Mouse (Mus musculus): ENCODE measurements around the gene Rnh1. TPM values are rescaled to one million over a fixed set of nuclear protein-coding genes. Genes with fewer than 3 reads are reported as not detected.

Rnh1 gene
- polyA plus RNA-seq, 1 experiment from 2014 or later: 56.7 TPM

DNA sequence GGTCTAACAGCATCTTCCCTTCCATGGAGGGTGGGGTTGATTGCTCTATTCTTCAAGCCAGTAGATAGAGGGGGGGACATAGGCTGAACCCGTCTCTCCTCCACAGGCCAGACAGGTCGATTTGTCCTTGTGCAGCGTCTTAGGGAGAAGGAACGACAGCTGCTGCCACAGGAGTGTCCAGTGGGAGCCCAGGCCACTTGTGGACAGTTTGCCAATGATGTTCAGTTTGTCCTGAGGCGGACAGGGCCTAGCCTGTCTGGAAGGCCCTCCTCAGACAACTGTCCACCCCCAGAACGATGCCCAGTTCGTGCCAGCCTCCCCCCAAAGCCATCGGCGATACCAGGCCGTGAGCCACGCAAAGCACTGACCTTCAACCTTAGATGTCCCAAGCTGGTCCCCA lies 44.2 kb upstream of the Rnh1 start:
- peak; percentile 72 for DNase-seq (ENCODE audit: low spot score, missing footprints)
- H3K27ac ChIP-seq (ENCODE audit: low read depth, low read length): no peak overlapping the region

DNA sequence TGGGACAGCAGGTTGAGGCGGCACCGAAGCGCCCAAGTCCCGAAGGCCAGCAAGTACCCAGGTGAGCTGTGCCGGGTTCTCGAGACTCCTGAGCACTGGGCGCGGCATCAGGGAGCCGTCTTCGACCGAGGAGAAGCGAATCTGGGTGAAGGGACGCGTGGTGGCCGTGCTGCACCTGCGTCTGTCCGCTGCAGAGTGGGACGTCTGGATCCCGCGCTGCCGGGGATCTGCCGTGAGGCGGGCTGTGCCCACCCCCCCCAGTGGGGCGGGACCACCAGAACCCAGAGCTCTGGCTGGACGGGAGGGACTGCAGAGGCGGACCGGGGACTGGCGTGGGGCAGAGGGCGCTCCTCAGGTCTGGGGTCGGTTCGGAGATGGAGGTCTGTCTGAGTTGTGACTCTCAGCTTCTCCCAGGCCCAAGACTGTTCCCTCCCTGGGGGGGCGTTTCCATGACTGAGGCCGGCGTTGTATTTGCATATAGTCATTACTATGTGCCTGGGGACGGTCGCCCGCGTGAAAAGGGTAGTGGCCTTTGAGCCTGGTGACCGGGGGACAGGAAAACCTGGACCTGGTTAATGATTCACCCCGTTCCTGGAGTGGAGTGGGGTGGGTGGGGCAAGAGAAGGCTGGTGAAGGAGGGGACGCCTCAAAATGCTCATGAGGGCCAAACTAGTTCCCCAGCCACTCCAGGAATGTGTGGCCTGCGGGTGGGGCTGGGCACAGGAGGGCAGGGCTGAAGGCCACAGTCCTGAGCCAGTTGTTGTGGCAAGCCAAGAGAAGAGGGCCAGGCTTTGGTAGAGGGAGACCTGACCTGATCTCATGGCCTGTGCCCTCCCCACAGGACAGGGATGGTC lies 43.5 kb upstream of the Rnh1 start:
- DNase-seq (ENCODE audit: low spot score, missing footprints) (peak; percentile 85), ATAC-seq (ENCODE audit: low FRiP score) (peak; percentile 73)
- Histone ChIP-seq H3K9me3 (ENCODE audit: control insufficient read depth, low read length) (no peaks in the 10 kb centered on the region), H3K36me3 (ENCODE audit: control insufficient read depth, insufficient read depth, low read length) (0 out of 2 replicates have a peak, but pooled peaks cover 2% of the 10 kb centered on the region), H3K9ac (ENCODE audit: low read length) (peak overlapping the region; percentile 82), H3K27me3 (ENCODE audit: control insufficient read depth, insufficient read depth, low read length) (no peaks in the 10 kb centered on the region), H3K4me1 (ENCODE audit: control insufficient read depth, insufficient read depth, low read length) (peaks cover 16% of the 10 kb centered on the region), H3K4me3 (ENCODE audit: low read depth, low read length) (peak overlapping the region; percentile 72), H3K4me2 (peak overlapping the region; percentile 73), H3K27ac (ENCODE audit: low read depth, low read length) (peak overlapping the region; percentile 62)
- WGBS: 1% methylated on average over 42 of the region's 42 CpGs

More for the DNA sequence above, 44.2 kb upstream of the Rnh1 start:
- Histone ChIP-seq H3K4me2 (no peak overlapping the region; the same call in 1 of the 2 replicates), H3K27me3 (ENCODE audit: control insufficient read depth, insufficient read depth, low read length) (no peaks in the 10 kb centered on the region), H3K4me1 (ENCODE audit: control insufficient read depth, insufficient read depth, low read length) (peaks cover 19% of the 10 kb centered on the region), H3K9me3 (ENCODE audit: control insufficient read depth, low read length) (no peaks in the 10 kb centered on the region), H3K36me3 (ENCODE audit: control insufficient read depth, insufficient read depth, low read length) (0 out of 2 replicates have a peak, but pooled peaks cover 2% of the 10 kb centered on the region), H3K4me3 (ENCODE audit: low read depth, low read length) (no peak overlapping the region; the same call in 1 of the 2 replicates), H3K9ac (ENCODE audit: low read length) (no peak overlapping the region; the same call in 1 of the 2 replicates)
- ATAC-seq (ENCODE audit: low FRiP score): no peak
- WGBS: 85% methylated on average over 11 of the region's 11 CpGs

DNA sequence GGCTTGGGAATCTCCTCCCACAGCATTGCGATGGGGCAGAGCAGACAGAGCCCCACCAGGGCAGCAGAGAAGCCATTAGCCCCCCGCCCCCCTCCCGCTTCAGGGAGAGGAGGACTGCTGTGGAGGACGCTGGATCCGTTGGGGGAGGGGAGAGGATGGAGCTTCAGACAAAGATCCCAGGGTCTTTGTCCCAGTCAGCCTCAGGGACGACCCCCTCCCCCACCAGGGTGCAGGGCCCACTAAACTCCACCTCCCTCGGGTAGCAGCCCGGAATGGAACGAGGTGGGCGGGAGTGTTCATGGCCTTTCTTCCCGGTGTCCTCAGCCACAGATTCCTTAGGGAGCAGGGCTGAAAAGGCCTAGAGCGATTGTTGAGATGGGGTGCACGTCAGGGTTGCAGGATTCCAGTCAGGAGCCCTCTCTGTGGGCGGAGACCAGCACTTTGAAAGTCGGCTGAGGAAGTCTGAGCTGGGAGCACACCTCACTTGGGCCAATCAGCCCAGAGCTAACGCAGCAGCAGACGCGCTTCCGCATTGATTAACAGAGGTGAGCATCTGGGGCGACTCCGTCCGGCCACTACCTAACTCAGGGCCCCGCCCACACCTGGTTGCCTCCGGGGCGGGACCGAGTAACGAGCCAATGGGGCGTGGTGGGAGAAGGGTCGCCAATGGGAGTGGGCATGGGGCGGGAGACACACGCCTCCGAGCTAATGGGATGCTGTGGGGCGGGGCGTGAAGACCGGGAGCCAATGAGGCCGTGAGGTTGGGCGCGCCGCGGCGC lies 42.6 kb upstream of the Rnh1 start, which contains the start of gene Rassf7:
Gene Rassf7 (plus strand): TSS at position 760 of the 779 bp plus-strand sequence.
- WGBS: under 1% methylated on average over 41 of the region's 41 CpGs
- peak within 1 kb of the TSS; percentile 94 for H3K27ac ChIP-seq (ENCODE audit: low read depth, low read length)
- peak within 1 kb of the TSS; percentile 72 for H3K4me3 ChIP-seq (ENCODE audit: low read depth, low read length)
- ATAC-seq (ENCODE audit: low FRiP score): peak; percentile 96
- peak within 1 kb of the TSS; percentile 82 for H3K9ac ChIP-seq (ENCODE audit: low read length)
- peaks cover 13% of the 10 kb centered on the region for H3K4me1 ChIP-seq (ENCODE audit: control insufficient read depth, insufficient read depth, low read length)
- H3K27me3 ChIP-seq (ENCODE audit: control insufficient read depth, insufficient read depth, low read length): no peaks in the 10 kb centered on the region
- peak within 1 kb of the TSS; percentile 73 for H3K4me2 ChIP-seq
- no peaks in the 10 kb centered on the region for H3K9me3 ChIP-seq (ENCODE audit: control insufficient read depth, low read length)
- H3K36me3 ChIP-seq (ENCODE audit: control insufficient read depth, insufficient read depth, low read length): 0 out of 2 replicates have a peak, but pooled peaks cover 2% of the 10 kb centered on the region
- DNase-seq (ENCODE audit: low spot score, missing footprints): peak; percentile 99

DNA sequence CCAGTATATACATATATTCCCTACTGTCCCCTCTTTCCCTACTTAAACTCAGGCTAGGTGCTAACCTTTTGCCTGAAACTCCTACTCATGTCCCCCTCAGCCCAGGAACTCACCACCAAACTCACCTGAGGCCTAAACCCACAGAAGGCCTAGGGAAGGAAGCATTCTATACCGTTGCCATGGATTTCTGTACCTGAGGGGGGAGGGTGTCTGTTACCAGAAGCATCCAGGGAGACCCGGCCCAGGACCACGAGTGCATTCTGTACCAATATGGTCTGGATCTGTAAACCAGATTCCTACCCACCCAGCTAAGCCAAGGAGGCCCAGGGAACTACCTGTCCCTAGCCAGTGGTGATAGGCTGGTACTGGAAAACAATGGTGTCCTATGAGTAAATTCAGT lies 41.7 kb upstream of the Rnh1 start:
- no peak overlapping the region for H3K9ac ChIP-seq (ENCODE audit: low read length)

DNA sequence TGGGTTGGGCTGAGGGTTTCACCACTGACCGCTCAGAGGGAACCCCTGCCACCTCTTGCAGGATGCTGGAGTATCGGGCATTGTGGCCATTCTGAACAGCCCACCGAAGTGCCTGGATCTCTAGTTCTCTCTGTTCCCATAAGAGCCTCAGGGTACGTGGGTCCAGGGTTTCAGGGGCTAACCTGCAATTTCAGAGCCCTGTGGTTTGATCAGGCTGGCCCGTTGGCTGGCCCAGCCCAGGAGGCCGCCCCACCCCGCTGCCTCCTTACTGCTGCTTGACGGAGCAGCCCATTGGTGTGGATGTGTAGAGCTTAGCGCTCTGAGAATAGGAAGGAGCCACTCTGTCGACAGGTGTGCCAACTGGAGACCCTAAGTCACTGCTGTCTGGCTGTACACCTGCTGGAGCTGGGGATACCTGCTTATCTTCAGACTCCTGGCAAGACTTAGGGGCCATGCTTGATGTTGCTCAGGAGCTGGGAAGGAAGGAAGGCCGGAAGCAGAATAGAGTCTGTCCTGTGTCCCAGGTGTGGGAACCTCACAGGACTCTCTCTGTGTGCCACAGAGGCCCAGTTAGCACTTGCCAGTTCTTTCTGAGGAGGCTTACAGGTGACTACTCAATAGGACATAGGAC lies 41.1 kb upstream of the Rnh1 start, which contains the start of gene Lmntd2:
Gene Lmntd2 (minus strand): TSS at position 476 of the 631 bp plus-strand sequence.
- Histone ChIP-seq H3K27ac (ENCODE audit: low read depth, low read length) (peak within 1 kb of the TSS; percentile 94), H3K4me1 (ENCODE audit: control insufficient read depth, insufficient read depth, low read length) (peaks cover 13% of the 10 kb centered on the region), H3K9ac (ENCODE audit: low read length) (peak within 1 kb of the TSS; percentile 82), H3K36me3 (ENCODE audit: control insufficient read depth, insufficient read depth, low read length) (no peaks in the 10 kb centered on the region), H3K4me2 (peak within 1 kb of the TSS; percentile 73), H3K4me3 (ENCODE audit: low read depth, low read length) (peak within 1 kb of the TSS; percentile 72), H3K27me3 (ENCODE audit: control insufficient read depth, insufficient read depth, low read length) (no peaks in the 10 kb centered on the region), H3K9me3 (ENCODE audit: control insufficient read depth, low read length) (no peaks in the 10 kb centered on the region)
- no peak for ATAC-seq (ENCODE audit: low FRiP score)
- WGBS: 94% methylated on average over 11 of the region's 11 CpGs
- DNase-seq (ENCODE audit: low spot score, missing footprints): peak; percentile 79

More for the DNA sequence above, 41.7 kb upstream of the Rnh1 start:
- no peaks in the 10 kb centered on the region for H3K9me3 ChIP-seq (ENCODE audit: control insufficient read depth, low read length)
- 78% methylated on average over 3 of the region's 3 CpGs for WGBS
- H3K4me2 ChIP-seq: no peak overlapping the region
- peak overlapping the region; percentile 94 for H3K27ac ChIP-seq (ENCODE audit: low read depth, low read length)
- H3K27me3 ChIP-seq (ENCODE audit: control insufficient read depth, insufficient read depth, low read length): no peaks in the 10 kb centered on the region
- no peak overlapping the region for H3K4me3 ChIP-seq (ENCODE audit: low read depth, low read length)
- peak; percentile 75 for DNase-seq (ENCODE audit: low spot score, missing footprints)
- peaks cover 13% of the 10 kb centered on the region for H3K4me1 ChIP-seq (ENCODE audit: control insufficient read depth, insufficient read depth, low read length)
- ATAC-seq (ENCODE audit: low FRiP score): no peak
- no peaks in the 10 kb centered on the region for H3K36me3 ChIP-seq (ENCODE audit: control insufficient read depth, insufficient read depth, low read length)

DNA sequence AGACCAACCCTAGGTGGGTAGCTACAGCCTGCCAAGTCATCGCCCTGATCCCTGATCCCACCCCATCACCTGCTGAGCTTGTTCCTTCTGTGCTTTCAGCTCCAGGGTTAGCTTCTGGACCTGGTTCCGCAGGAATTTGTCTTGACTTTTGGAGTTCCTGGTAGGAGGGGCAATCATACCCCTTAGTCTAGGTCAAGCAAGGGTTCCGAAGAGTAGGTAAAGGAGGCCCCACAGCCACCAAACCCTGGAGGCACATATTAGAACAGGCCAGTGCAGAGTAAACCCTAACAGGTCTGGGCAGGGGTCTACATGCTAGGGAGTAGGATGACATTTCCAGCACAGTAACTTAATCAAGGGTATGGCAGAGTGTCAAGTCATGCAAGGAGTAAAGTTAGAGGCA lies 40.5 kb upstream of the Rnh1 start:
- Histone ChIP-seq H3K9ac (ENCODE audit: low read length) (no peak overlapping the region), H3K4me3 (ENCODE audit: low read depth, low read length) (no peak overlapping the region), H3K27ac (ENCODE audit: low read depth, low read length) (no peak overlapping the region), H3K4me1 (ENCODE audit: control insufficient read depth, insufficient read depth, low read length) (peaks cover 13% of the 10 kb centered on the region), H3K4me2 (no peak overlapping the region), H3K36me3 (ENCODE audit: control insufficient read depth, insufficient read depth, low read length) (no peaks in the 10 kb centered on the region), H3K9me3 (ENCODE audit: control insufficient read depth, low read length) (no peaks in the 10 kb centered on the region), H3K27me3 (ENCODE audit: control insufficient read depth, insufficient read depth, low read length) (no peaks in the 10 kb centered on the region)
- WGBS: 85% methylated on average over 3 of the region's 3 CpGs
- DNase-seq (ENCODE audit: low spot score, missing footprints) (peak; percentile 57), ATAC-seq (ENCODE audit: low FRiP score) (no peak)

DNA sequence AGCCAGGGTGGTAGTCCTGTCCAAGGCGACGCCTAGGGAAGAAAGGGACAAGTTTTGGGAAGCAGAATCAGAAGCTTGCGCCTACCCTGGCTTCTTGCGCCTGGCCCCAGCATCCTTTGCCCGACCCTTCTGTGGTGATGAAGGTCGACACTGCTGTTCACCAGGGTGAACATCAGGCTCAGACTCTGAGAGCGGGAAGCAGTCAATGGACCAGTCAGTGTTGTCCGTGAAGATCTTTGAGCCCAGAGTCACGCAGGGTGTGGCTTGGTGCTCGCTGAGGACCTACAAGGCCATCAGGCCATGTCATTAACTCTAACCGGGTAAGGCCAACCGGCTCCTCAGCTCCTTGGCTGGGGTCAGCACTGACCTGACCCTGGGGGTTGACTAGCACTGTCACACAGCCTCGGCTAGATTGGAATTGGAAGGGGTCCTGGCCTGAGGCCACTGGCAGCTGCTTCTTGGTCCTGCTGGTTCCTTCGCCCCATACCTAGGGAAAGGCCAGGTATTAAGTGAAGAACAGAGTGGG lies 38.0 kb upstream of the Rnh1 start:
- no peak overlapping the region for H3K27ac ChIP-seq (ENCODE audit: low read depth, low read length)
- H3K4me3 ChIP-seq (ENCODE audit: low read depth, low read length): no peak overlapping the region
- 94% methylated on average over 14 of the region's 14 CpGs for WGBS
- H3K4me2 ChIP-seq: no peak overlapping the region
- no peaks in the 10 kb centered on the region for H3K27me3 ChIP-seq (ENCODE audit: control insufficient read depth, insufficient read depth, low read length)
- DNase-seq (ENCODE audit: low spot score, missing footprints) (peak; percentile 53), ATAC-seq (ENCODE audit: low FRiP score) (no peak)
- H3K9ac ChIP-seq (ENCODE audit: low read length): no peak overlapping the region
- no peaks in the 10 kb centered on the region for H3K9me3 ChIP-seq (ENCODE audit: control insufficient read depth, low read length)
- H3K36me3 ChIP-seq (ENCODE audit: control insufficient read depth, insufficient read depth, low read length): no peaks in the 10 kb centered on the region
- H3K4me1 ChIP-seq (ENCODE audit: control insufficient read depth, insufficient read depth, low read length): peaks cover 5% of the 10 kb centered on the region

DNA sequence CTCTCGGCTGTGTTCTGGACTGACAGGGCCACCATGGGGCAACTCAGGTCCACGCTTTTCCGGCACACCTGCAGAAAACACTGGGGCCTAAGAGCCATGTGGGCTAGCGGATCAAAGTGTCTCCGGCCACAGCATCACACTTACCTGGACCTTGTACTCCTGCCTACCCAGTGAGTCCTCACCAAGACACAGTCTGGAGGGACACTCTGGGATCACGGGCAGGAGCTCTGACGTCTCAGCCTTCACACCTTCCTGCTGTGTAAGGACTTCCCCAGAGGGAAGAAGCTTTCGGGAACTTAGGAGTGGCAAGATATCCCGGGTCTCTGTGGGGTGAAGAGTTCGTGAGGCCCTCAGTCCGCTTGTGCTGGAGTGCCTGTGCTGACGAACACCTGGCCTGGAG lies 37.5 kb upstream of the Rnh1 start:
- DNase-seq (ENCODE audit: low spot score, missing footprints) (peak; percentile 57), ATAC-seq (ENCODE audit: low FRiP score) (no peak)
- H3K36me3 ChIP-seq (ENCODE audit: control insufficient read depth, insufficient read depth, low read length): no peaks in the 10 kb centered on the region
- H3K9me3 ChIP-seq (ENCODE audit: control insufficient read depth, low read length): no peaks in the 10 kb centered on the region
- H3K4me3 ChIP-seq (ENCODE audit: low read depth, low read length): no peak overlapping the region
- H3K27me3 ChIP-seq (ENCODE audit: control insufficient read depth, insufficient read depth, low read length): no peaks in the 10 kb centered on the region
- peaks cover 5% of the 10 kb centered on the region for H3K4me1 ChIP-seq (ENCODE audit: control insufficient read depth, insufficient read depth, low read length)
- no peak overlapping the region for H3K9ac ChIP-seq (ENCODE audit: low read length)
- H3K4me2 ChIP-seq: no peak overlapping the region
- no peak overlapping the region for H3K27ac ChIP-seq (ENCODE audit: low read depth, low read length)
- WGBS: 85% methylated on average over 12 of the region's 12 CpGs
